Mouse (Mus musculus) ovary, adult 18-20 months (tissue): ENCODE data around the gene March10.
A peak's percentile ranks its signal among the peaks of the same experiment; 100 is the strongest.

Experiments used
- DNase-seq: peaks from one replicate; pipeline ENCODE4 v3.0.0; 2022; ENCODE audit warnings: low spot score, mixed read lengths

The March10 gene

GRCm38 (mm10) chr11:105352954-105353890 is 103.3 kb downstream of the March10 start:
- peak; percentile 52 for DNase-seq

GRCm38 (mm10) chr11:105352152-105352551 is 104.4 kb downstream of the March10 start:
- DNase-seq = no peak

- DNase-seq = no peak
Measured at GRCm38 (mm10) chr11:105350643-105351042, 105.9 kb downstream of the March10 start.

GRCm38 (mm10) chr11:105349780-105350324 is 106.7 kb downstream of the March10 start:
- DNase-seq = no peak

- DNase-seq = no peak
Measured at GRCm38 (mm10) chr11:105348495-105348982, 108.0 kb downstream of the March10 start.

- DNase-seq = peak; percentile 66
Measured at GRCm38 (mm10) chr11:105347162-105348161, 109.1 kb downstream of the March10 start.

GRCm38 (mm10) chr11:105345284-105345683 is 111.3 kb downstream of the March10 start:
- DNase-seq = no peak

- no peak for DNase-seq
Measured at GRCm38 (mm10) chr11:105338596-105339390, 117.7 kb downstream of the March10 start.

- DNase-seq = no peak
Measured at GRCm38 (mm10) chr11:105333867-105334670, 122.5 kb downstream of the March10 start.

- DNase-seq = no peak
Measured at GRCm38 (mm10) chr11:105332468-105332867, 124.1 kb downstream of the March10 start.

- no peak for DNase-seq
Measured at GRCm38 (mm10) chr11:105331732-105332131, 124.8 kb downstream of the March10 start.

- no peak for DNase-seq
Measured at GRCm38 (mm10) chr11:105331129-105331528, 125.4 kb downstream of the March10 start.

GRCm38 (mm10) chr11:105329962-105330361 is 126.6 kb downstream of the March10 start:
- no peak for DNase-seq

GRCm38 (mm10) chr11:105327101-105327500 is 129.4 kb downstream of the March10 start:
- DNase-seq = no peak

GRCm38 (mm10) chr11:105323530-105323929 is 133.0 kb downstream of the March10 start:
- DNase-seq = no peak

GRCm38 (mm10) chr11:105321090-105321489 is 135.4 kb downstream of the March10 start:
- DNase-seq = no peak

- no peak for DNase-seq
Measured at GRCm38 (mm10) chr11:105317769-105318168, 138.8 kb downstream of the March10 start.

- no peak for DNase-seq
Measured at GRCm38 (mm10) chr11:105316121-105316520, 140.4 kb downstream of the March10 start.

GRCm38 (mm10) chr11:105315296-105315695 is 141.2 kb downstream of the March10 start:
- DNase-seq = no peak

- DNase-seq = no peak
Measured at GRCm38 (mm10) chr11:105313633-105314014, 142.9 kb downstream of the March10 start.
